Mouse (Mus musculus) limb, embryonic 14.5 days (tissue): Measurements from ENCODE around the gene Rcan2. TPM values are rescaled to one million over a fixed set of nuclear protein-coding genes. Genes with fewer than 3 reads are reported as not detected.

Experiments
- ATAC-seq: fragments of 200-750 bp; cut with Nextera tagmentation; 2 replicates; pipeline ENCODE4 v1.8.0; 2017; ENCODE audit warnings: low read depth, moderate number of reproducible peaks, moderate TSS enrichment; ENCODE audit not compliant: low FRiP score
- DNase-seq: peaks from one replicate; pipeline ENCODE4 v3.0.0-alpha.2; 2015; ENCODE audit warnings: low spot score
- H3K27ac ChIP-seq: fragments of 300-500 bp; sonication (generic); replicated peaks from 2 replicates; pipeline ENCODE4 v1.5.1; 2014; ENCODE audit warnings: low read depth, mild to moderate bottlenecking, low read length, moderate library complexity, mixed read lengths
- H3K27me3 ChIP-seq: fragments of 300-500 bp; sonication (generic); 2 replicates; pipeline ENCODE4 v1.6.1; 2014; ENCODE audit warnings: low read length, mixed read lengths; ENCODE audit not compliant: control insufficient read depth, insufficient read depth
- H3K36me3 ChIP-seq: fragments of 300-500 bp; sonication (generic); 2 replicates; pipeline ENCODE4 v1.6.1; 2014; ENCODE audit warnings: mild to moderate bottlenecking, low read length, moderate library complexity, mixed read lengths; ENCODE audit not compliant: control insufficient read depth, insufficient read depth
- H3K4me1 ChIP-seq: fragments of 300-500 bp; sonication (generic); 2 replicates; pipeline ENCODE4 v1.6.1; 2014; ENCODE audit warnings: antibody characterized with exemption, low read length, mixed read lengths; ENCODE audit not compliant: control insufficient read depth, insufficient read depth
- H3K4me2 ChIP-seq: fragments of 300-500 bp; sonication (generic); replicated peaks from 2 replicates; pipeline ENCODE4 v1.6.1; 2014; ENCODE audit warnings: low read depth, mild to moderate bottlenecking, low read length, moderate library complexity; ENCODE audit not compliant: severe bottlenecking
- H3K4me3 ChIP-seq: fragments of 300-500 bp; sonication (generic); replicated peaks from 2 replicates; pipeline ENCODE4 v1.5.1; 2014; ENCODE audit warnings: low read length
- H3K9ac ChIP-seq: fragments of 300-500 bp; sonication (generic); 2 replicates; pipeline ENCODE4 v1.6.1; 2014; ENCODE audit warnings: mild to moderate bottlenecking, low read depth, low read length, moderate library complexity; ENCODE audit not compliant: severe bottlenecking
- H3K9me3 ChIP-seq: fragments of 300-500 bp; sonication (generic); 2 replicates; pipeline ENCODE4 v1.6.1; 2016; ENCODE audit warnings: low read length; ENCODE audit not compliant: control insufficient read depth
- POLR2A ChIP-seq: fragments of 200-500 bp; IDR thresholded peaks from 2 replicates; pipeline ENCODE4 v1.8.0; 2012; ENCODE audit warnings: inconsistent platforms, mild to moderate bottlenecking, moderate library complexity, borderline replicate concordance; ENCODE audit not compliant: insufficient read depth, insufficient read length; ENCODE audit errors: extremely low read depth
- WGBS: fragments of 180-500 bp; shearing (Covaris S2); extraction: QIAGEN DNeasy Blood & Tissue Kit; methylation state at CpG from one replicate; pipeline ENCODE4 v1.1.7; 2014; 5-methylcytosine and 5-hydroxymethylcytosine counted together
- polyA plus RNA-seq, 2 experiments: library from polyadenylated mRNA; depleted of rRNA in 1 of 2; stranded (reverse) in 1 of 2; unstranded in 1 of 2; fragments of >200 nt; fragmentation: Nextera tagmentation in 1 of 2; extraction: Ambion mirVana in 1 of 2; gene quantifications; 2 replicates each; pipeline versions ENCODE4 v1.2.1 to v1.2.3; 2012 to 2014

Rcan2 gene
- polyA plus RNA-seq, 2 experiments, result 2.5 to 3.3 TPM

GRCm38 (mm10) chr17:43789376-43789775 is 11.8 kb upstream of the Rcan2 start:
- no peak for TF ChIP-seq POLR2A
- no peaks in the 10 kb centered on the region for H3K9me3 ChIP-seq
- H3K4me2 ChIP-seq, result no peak overlapping the region
- no peak overlapping the region for H3K27ac ChIP-seq
- ATAC-seq (no peak), DNase-seq (no peak)
- no peak overlapping the region for H3K4me3 ChIP-seq
- no peak overlapping the region for H3K9ac ChIP-seq
- no peaks in the 10 kb centered on the region for H3K4me1 ChIP-seq
- H3K36me3 ChIP-seq, result no peaks in the 10 kb centered on the region
- H3K27me3 ChIP-seq, result no peaks in the 10 kb centered on the region

DNA sequence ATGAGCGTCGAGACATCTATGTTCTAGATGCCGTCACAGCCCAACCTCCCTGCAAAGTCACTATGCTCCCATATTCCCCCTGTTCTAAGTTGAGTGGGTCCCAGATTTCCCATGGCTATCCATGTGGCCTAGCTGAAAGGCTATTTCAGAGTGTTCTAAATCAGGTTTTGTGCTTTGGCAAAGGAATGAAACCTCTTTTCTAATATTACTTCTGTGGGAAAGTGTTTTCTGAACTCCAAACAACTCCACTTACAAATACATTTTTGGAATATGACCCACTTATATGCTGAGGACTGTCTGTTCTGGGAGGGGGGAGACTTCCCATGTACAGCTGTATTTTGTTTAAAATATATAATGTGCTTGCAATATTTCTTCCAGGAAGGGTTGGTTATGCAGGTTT is 9.4 kb upstream of the Rcan2 start:
- Histone ChIP-seq H3K4me1 (no peaks in the 10 kb centered on the region), H3K36me3 (no peaks in the 10 kb centered on the region), H3K4me3 (no peak overlapping the region), H3K27ac (no peak overlapping the region), H3K4me2 (no peak overlapping the region), H3K9me3 (no peaks in the 10 kb centered on the region), H3K9ac (no peak overlapping the region), H3K27me3 (no peaks in the 10 kb centered on the region)
- DNase-seq (no peak), ATAC-seq (no peak)
- WGBS, result 91% methylated on average over 3 of the region's 3 CpGs
- TF ChIP-seq POLR2A, result no peak

GRCm38 (mm10) chr17:43794731-43795280 is 6.3 kb upstream of the Rcan2 start:
- H3K4me1 ChIP-seq, result no peaks in the 10 kb centered on the region
- H3K4me3 ChIP-seq, result no peak overlapping the region
- H3K36me3 ChIP-seq, result no peaks in the 10 kb centered on the region
- no peak overlapping the region for H3K4me2 ChIP-seq
- DNase-seq (no peak), ATAC-seq (no peak)
- H3K27ac ChIP-seq, result no peak overlapping the region
- H3K9ac ChIP-seq, result no peak overlapping the region
- no peak for TF ChIP-seq POLR2A
- no peaks in the 10 kb centered on the region for H3K9me3 ChIP-seq
- WGBS, result 65% methylated on average over 1 of the region's 1 CpGs
- H3K27me3 ChIP-seq, result no peaks in the 10 kb centered on the region

- Histone ChIP-seq H3K27ac (no peak overlapping the region), H3K4me3 (peak overlapping the region; percentile 53), H3K4me1 (no peaks in the 10 kb centered on the region), H3K4me2 (peak overlapping the region; percentile 96), H3K36me3 (no peaks in the 10 kb centered on the region), H3K9me3 (no peaks in the 10 kb centered on the region), H3K27me3 (peaks cover 28% of the 10 kb centered on the region), H3K9ac (peak overlapping the region; percentile 56)
- TF ChIP-seq POLR2A, result no peak
- DNase-seq, result peak; percentile 20
- peak; percentile 62 for ATAC-seq
- under 1% methylated on average over 50 of the region's 55 CpGs for WGBS
Measured at GRCm38 (mm10) chr17:43801595-43802373, 633 bp downstream of the Rcan2 start.

DNA sequence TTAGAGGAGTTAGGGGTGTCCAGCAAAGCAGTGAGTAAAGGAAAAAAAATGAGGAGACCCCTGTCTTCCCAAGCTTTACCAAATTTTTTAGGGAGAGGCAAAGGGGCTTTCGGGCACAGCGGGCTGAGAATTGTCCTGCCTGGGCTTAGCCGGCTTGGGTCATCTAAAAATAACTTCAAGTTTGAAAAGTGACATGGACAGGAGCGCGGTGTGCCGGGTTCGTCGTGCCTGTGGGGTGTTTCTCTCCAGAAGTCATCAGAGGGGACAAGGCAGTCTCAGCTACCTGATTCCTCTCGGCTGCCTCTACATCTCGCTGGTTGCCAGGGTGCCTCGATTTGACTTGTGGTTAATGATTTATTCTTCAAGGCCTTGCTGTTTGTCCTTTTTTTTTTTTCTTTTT is 1.3 kb downstream of the Rcan2 start:
- H3K4me1 ChIP-seq, result no peaks in the 10 kb centered on the region
- no peak overlapping the region for H3K27ac ChIP-seq
- H3K4me2 ChIP-seq, result peak overlapping the region; percentile 96
- no peaks in the 10 kb centered on the region for H3K36me3 ChIP-seq
- ATAC-seq (no peak), DNase-seq (no peak)
- H3K4me3 ChIP-seq, result no peak overlapping the region
- no peak overlapping the region for H3K9ac ChIP-seq
- 64% methylated on average over 11 of the region's 11 CpGs for WGBS
- TF ChIP-seq POLR2A, result no peak
- H3K27me3 ChIP-seq, result peaks cover 28% of the 10 kb centered on the region
- no peaks in the 10 kb centered on the region for H3K9me3 ChIP-seq
